Mouse (Mus musculus) macrophage (primary cell): Measurements from ENCODE around the gene Srd5a1. TPM values are rescaled to one million over a fixed set of nuclear protein-coding genes. Genes with fewer than 3 reads are reported as not detected.
"Not testable (repeated sequence)": the region's sequence is repeated elsewhere in the genome, so short reads cannot be mapped to it uniquely, and the experiment has no call there.

Source experiments
- H3K27ac ChIP-seq: fragments of 350-480 bp; formaldehyde crosslinking; 2 replicates; pipeline ENCODE4 v1.9.0; 2021
- H3K36me3 ChIP-seq: fragments of 350-480 bp; formaldehyde crosslinking; 2 replicates; pipeline ENCODE4 v1.9.0; 2021; ENCODE audit errors: inconsistent target
- H3K4me3 ChIP-seq: fragments of 350-480 bp; formaldehyde crosslinking; 2 replicates; pipeline ENCODE4 v1.9.0; 2021; ENCODE audit errors: inconsistent target
- H3K79me2 ChIP-seq: fragments of 350-480 bp; formaldehyde crosslinking; 2 replicates; pipeline ENCODE4 v1.9.0; 2021; ENCODE audit errors: inconsistent target
- WGBS: methylation state at CpG from one replicate; pipeline ENCODE4 v1.1.7; 2026; ENCODE audit warnings: inconsistent platforms; ENCODE audit not compliant: missing documents; 5-methylcytosine and 5-hydroxymethylcytosine counted together
- polyA plus RNA-seq: library from polyadenylated mRNA; stranded (reverse); fragments of 250-400 nt; gene quantifications from 3 replicates; pipeline ENCODE4 v1.2.4, GENCODE M21; 2018; ENCODE audit warnings: inconsistent platforms

Srd5a1 gene
- polyA plus RNA-seq, 1 experiment from 2014 or later, result 0.75 TPM

DNA sequence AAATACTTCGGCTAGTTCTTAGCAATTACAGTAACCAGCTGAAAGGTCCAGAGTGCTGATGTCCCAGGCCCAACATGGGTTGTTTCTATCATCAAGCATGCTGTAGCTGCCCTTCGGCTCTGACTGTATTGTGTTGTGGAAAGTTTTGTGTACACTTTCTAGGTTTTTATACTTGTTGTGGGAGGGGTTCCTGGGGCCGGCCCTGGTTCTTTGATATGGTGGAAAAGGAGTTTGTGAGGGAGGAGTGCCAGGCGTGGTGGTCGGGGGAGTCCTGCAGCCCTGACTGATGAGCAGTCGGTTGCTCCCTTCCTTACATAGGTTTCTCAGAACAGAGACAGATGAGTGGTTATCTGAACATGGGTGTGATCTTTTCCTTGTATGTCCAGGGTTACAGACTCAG lies 25.6 kb upstream of the Srd5a1 start:
- Histone ChIP-seq H3K79me2 (no peaks in the 10 kb centered on the region), H3K36me3 (peaks cover 37% of the 10 kb centered on the region), H3K4me3 (no peak overlapping the region), H3K27ac (no peak overlapping the region)
- 98% methylated on average over 6 of the region's 6 CpGs for WGBS

DNA sequence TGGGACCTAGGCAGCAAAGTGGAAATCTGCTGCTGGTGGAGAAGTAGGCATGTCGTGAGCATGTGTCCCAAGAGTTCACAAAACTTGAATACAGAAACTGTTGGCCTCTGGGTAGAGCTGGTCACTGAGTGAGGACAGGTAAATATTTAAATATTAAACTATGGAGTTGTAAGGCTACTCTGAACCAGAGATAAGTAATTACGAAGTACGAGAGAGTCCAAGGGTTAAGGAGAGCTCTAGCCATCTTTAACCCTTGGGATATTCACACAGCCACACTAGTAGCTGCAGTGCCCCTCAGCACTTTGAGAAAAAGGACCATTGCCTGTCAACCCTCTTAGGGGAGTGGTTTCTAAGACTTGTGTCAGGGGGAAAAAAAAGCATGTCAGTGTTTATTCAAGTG lies 25.1 kb upstream of the Srd5a1 start:
- 93% methylated on average over 3 of the region's 3 CpGs for WGBS
- peaks cover 41% of the 10 kb centered on the region for H3K36me3 ChIP-seq
- H3K79me2 ChIP-seq, result no peaks in the 10 kb centered on the region
- no peak overlapping the region for H3K4me3 ChIP-seq
- H3K27ac ChIP-seq, result no peak overlapping the region

- H3K36me3 ChIP-seq, result peaks cover 46% of the 10 kb centered on the region
- WGBS, result over 99% methylated on average over 7 of the region's 7 CpGs
- not testable (repeated sequence) for H3K79me2 ChIP-seq, H3K27ac ChIP-seq, H3K4me3 ChIP-seq
Measured at GRCm38 (mm10) chr13:69635836-69636235, 24.6 kb upstream of the Srd5a1 start.

DNA sequence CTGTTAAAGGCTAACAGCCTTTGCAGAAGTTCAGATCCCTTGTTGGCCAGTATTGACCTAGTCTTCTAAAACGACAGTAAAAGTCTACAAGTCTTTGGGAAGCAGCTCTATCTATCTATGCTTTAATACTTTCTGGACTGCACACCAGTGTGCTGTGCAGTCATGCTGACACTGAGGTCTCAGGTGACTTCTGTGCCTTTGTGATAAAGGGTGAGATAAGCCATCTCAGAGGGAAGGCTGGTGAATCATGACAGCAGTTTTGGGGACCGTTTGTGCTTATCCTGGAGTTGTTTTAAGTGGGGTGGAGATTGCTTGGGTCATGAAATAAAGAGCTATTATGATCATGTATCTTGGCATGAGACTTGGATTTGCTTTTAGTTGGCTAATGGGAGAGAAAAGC lies 22.7 kb upstream of the Srd5a1 start:
- 92% methylated on average over 2 of the region's 2 CpGs for WGBS
- Histone ChIP-seq H3K79me2 (no peaks in the 10 kb centered on the region), H3K4me3 (no peak overlapping the region), H3K36me3 (peaks cover 65% of the 10 kb centered on the region), H3K27ac (no peak overlapping the region)

DNA sequence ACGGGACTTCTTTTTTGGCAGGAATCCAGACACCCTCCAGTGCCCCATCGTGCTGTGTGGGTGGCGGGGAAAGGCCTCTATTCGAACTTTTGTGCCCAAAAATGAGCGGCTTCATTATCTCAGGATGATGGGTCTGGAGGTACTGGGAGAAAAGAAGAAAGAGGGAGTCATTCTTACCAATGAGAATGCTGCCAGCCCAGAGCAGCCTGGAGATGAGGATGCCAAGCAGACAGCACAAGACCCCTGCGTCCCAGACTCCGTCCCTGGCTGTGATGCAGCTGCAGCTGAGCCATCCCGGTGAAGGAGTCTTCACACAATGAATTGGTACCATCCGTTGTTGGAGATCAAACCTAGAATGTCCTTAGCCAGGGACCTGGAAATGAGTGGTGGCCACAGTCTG lies 22.3 kb upstream of the Srd5a1 start:
- Histone ChIP-seq H3K36me3 (peaks cover 69% of the 10 kb centered on the region), H3K4me3 (no peak overlapping the region), H3K27ac (no peak overlapping the region), H3K79me2 (no peaks in the 10 kb centered on the region)
- WGBS, result 91% methylated on average over 9 of the region's 9 CpGs

DNA sequence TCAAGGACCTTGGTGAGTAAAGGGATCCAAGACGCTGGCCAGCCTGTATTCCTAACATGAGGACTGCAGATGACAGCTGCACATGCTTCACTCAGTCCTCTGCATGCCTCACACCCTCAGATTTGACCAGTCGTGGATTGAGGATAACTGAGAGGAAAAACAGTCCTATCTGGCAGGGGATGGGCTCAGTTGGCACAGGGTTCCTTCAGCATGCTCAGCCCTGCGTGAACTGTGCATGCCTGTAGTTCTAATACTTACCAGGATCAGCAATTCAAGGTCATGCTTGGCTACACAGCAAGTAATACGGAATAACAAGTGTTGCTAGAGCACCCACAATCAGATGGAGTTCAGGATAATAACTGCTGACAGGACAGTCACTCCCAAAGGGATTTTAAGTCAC lies 20.4 kb upstream of the Srd5a1 start:
- Histone ChIP-seq H3K27ac (no peak overlapping the region), H3K4me3 (no peak overlapping the region), H3K79me2 (no peaks in the 10 kb centered on the region), H3K36me3 (peaks cover 88% of the 10 kb centered on the region)
- 95% methylated on average over 4 of the region's 4 CpGs for WGBS

DNA sequence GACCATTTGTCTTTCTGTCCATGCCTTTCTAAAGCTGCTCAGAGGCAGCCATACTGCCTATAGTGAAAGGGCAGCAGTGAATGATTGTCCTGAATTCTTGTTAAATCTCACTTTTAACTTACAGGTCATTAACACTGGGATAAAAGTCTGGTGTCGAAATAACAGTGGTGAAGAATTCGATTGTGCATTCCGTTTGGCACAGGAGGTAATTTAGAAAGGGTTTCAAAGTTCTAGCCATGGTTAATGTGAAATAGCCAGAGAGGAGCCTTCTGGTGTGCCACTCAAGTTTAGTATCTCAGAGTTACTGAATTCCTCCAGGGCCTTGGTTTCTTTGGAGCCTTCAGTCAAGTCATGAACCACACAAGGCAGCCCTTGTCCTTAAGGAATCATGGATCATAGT lies 19.9 kb upstream of the Srd5a1 start:
- Histone ChIP-seq H3K79me2 (no peaks in the 10 kb centered on the region), H3K4me3 (no peak overlapping the region), H3K27ac (no peak overlapping the region), H3K36me3 (peaks cover 94% of the 10 kb centered on the region)
- WGBS, result 93% methylated on average over 3 of the region's 3 CpGs

- Histone ChIP-seq H3K79me2 (no peaks in the 10 kb centered on the region), H3K4me3 (no peak overlapping the region), H3K36me3 (peaks cover 94% of the 10 kb centered on the region), H3K27ac (no peak overlapping the region)
- WGBS, result 94% methylated on average over 8 of the region's 8 CpGs
Measured at GRCm38 (mm10) chr13:69630576-69630975, 19.3 kb upstream of the Srd5a1 start.

- no peak overlapping the region for H3K27ac ChIP-seq
- H3K4me3 ChIP-seq, result no peak overlapping the region
- peaks cover 85% of the 10 kb centered on the region for H3K36me3 ChIP-seq
- WGBS, result 98% methylated on average over 3 of the region's 3 CpGs
- no peaks in the 10 kb centered on the region for H3K79me2 ChIP-seq
Measured at GRCm38 (mm10) chr13:69627941-69628340, 16.7 kb upstream of the Srd5a1 start.

GRCm38 (mm10) chr13:69624510-69624909 lies 13.3 kb upstream of the Srd5a1 start:
- H3K79me2 ChIP-seq, result no peaks in the 10 kb centered on the region
- no peak overlapping the region for H3K4me3 ChIP-seq
- H3K27ac ChIP-seq, result no peak overlapping the region
- H3K36me3 ChIP-seq, result peaks cover 81% of the 10 kb centered on the region
- 85% methylated on average over 3 of the region's 3 CpGs for WGBS

- WGBS, result 94% methylated on average over 5 of the region's 5 CpGs
- no peak overlapping the region for H3K27ac ChIP-seq
- H3K79me2 ChIP-seq, result no peaks in the 10 kb centered on the region
- H3K4me3 ChIP-seq, result no peak overlapping the region
- peaks cover 80% of the 10 kb centered on the region for H3K36me3 ChIP-seq
Measured at GRCm38 (mm10) chr13:69623843-69624242, 12.6 kb upstream of the Srd5a1 start.

GRCm38 (mm10) chr13:69616716-69617115 lies 5.5 kb upstream of the Srd5a1 start:
- Histone ChIP-seq H3K36me3 (peaks cover 72% of the 10 kb centered on the region), H3K27ac (no peak overlapping the region), H3K4me3 (no peak overlapping the region), H3K79me2 (peaks cover 23% of the 10 kb centered on the region)
- WGBS, result 97% methylated on average over 6 of the region's 6 CpGs

- under 1% methylated on average over 24 of the region's 24 CpGs for WGBS
- Histone ChIP-seq H3K36me3 (peaks cover 31% of the 10 kb centered on the region), H3K4me3 (peak overlapping the region; percentile 81), H3K27ac (no peak overlapping the region), H3K79me2 (peaks cover 23% of the 10 kb centered on the region)
Measured at GRCm38 (mm10) chr13:69612175-69612544, 918 bp upstream of the Srd5a1 start.

- peak overlapping the region; percentile 62 for H3K4me3 ChIP-seq
- H3K36me3 ChIP-seq, result peaks cover 18% of the 10 kb centered on the region
- peaks cover 23% of the 10 kb centered on the region for H3K79me2 ChIP-seq
- 1% methylated on average over 36 of the region's 40 CpGs for WGBS
- H3K27ac ChIP-seq, result no peak overlapping the region
Measured at GRCm38 (mm10) chr13:69610751-69611397, 368 bp downstream of the Srd5a1 start.

- no peak overlapping the region for H3K27ac ChIP-seq
- H3K79me2 ChIP-seq, result peaks cover 17% of the 10 kb centered on the region
- no peak overlapping the region for H3K4me3 ChIP-seq
- H3K36me3 ChIP-seq, result no peaks in the 10 kb centered on the region
- WGBS, result 98% methylated on average over 8 of the region's 8 CpGs
Measured at GRCm38 (mm10) chr13:69608734-69609133, 2.5 kb downstream of the Srd5a1 start.

DNA sequence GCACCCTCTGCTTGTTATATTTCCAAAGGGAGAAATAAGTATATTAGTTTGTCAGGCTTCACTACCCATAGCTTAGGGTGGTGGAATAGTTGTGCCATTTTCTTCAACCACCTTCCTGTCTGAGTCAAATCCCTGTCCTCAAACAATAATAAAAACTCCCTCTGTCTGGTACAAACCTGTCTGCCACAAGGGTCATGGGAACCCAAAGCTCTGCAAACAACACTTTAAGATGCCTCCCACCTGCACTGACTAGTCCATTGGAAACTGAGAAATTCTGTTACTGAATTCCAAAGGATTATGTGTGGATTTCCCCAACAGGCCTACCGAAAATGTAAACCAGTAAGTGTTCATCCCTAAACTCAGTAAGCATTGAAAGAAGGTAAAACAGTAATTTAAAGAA lies 6.6 kb downstream of the Srd5a1 start:
- H3K27ac ChIP-seq, result no peak overlapping the region
- no peaks in the 10 kb centered on the region for H3K36me3 ChIP-seq
- no peaks in the 10 kb centered on the region for H3K79me2 ChIP-seq
- H3K4me3 ChIP-seq, result no peak overlapping the region
- 100% methylated on average over 1 of the region's 1 CpGs for WGBS
